Mouse (Mus musculus) MEL (cell line): ENCODE measurements at regions not wholly inside any gene's neighbourhood (a gene's known extent, or its start where the extent isn't known, plus 50 kb on each side); places are given as distances from the start of the nearest gene placed in this dataset.

Source experiments
- DNase-seq: peaks from one replicate; pipeline ENCODE4 v3.0.0; 2011; ENCODE audit warnings: low read depth, low spot score
- H3K27ac ChIP-seq: 2 replicates; pipeline ENCODE4 v1.5.1; 2012; ENCODE audit warnings: low read depth, mild to moderate bottlenecking, control low read depth, low read length, moderate library complexity; ENCODE audit not compliant: control insufficient read depth
- H3K27me3 ChIP-seq, 2 experiments: fragments of 150-350 bp in 1 of 2; sonication (generic) in 1 of 2; 2 replicates each; pipeline ENCODE4 v1.6.1; 2012; ENCODE audit warnings: low read length in 2 of 2, mild to moderate bottlenecking in 2 of 2, improper control_type of control experiment in 1 of 2, moderate library complexity in 1 of 2; ENCODE audit not compliant: insufficient read depth in 2 of 2, control insufficient read depth in 1 of 2
- H3K36me3 ChIP-seq, 2 experiments: 2 replicates each; pipeline ENCODE4 v1.6.1; 2012 to 2014; ENCODE audit warnings: low read length in 2 of 2, improper control_type of control experiment in 1 of 2, inconsistent platforms in 1 of 2, mild to moderate bottlenecking in 1 of 2; ENCODE audit not compliant: insufficient read depth in 2 of 2, control insufficient read depth in 1 of 2
- H3K4me1 ChIP-seq, 2 experiments: fragments of 150-350 bp in 1 of 2; sonication (generic) in 1 of 2; 2 replicates each; pipeline ENCODE4 v1.6.1; 2012; ENCODE audit warnings: low read length in 2 of 2, improper control_type of control experiment in 1 of 2, mild to moderate bottlenecking in 1 of 2; ENCODE audit not compliant: insufficient read depth in 2 of 2, control insufficient read depth in 1 of 2
- H3K4me3 ChIP-seq, 2 experiments: fragments of 150-350 bp in 1 of 2; sonication (generic) in 1 of 2; 2 replicates each; pipeline ENCODE4 v1.5.1; 2012; ENCODE audit warnings: low read depth in 2 of 2, low read length in 2 of 2, mild to moderate bottlenecking in 2 of 2, moderate library complexity in 2 of 2, control low read depth in 1 of 2, improper control_type of control experiment in 1 of 2; ENCODE audit not compliant: control insufficient read depth in 1 of 2, insufficient read depth in 1 of 2
- H3K79me2 ChIP-seq: 2 replicates; pipeline ENCODE4 v1.6.1; 2012; ENCODE audit warnings: mild to moderate bottlenecking, low read length, moderate library complexity; ENCODE audit not compliant: control insufficient read depth, poor library complexity, insufficient read depth
- H3K9ac ChIP-seq: 2 replicates; pipeline ENCODE4 v1.6.1; 2012; ENCODE audit warnings: low read depth, mild to moderate bottlenecking, control low read depth, low read length, moderate library complexity; ENCODE audit not compliant: control insufficient read depth, poor library complexity, severe bottlenecking
- H3K9me3 ChIP-seq: fragments of 150-350 bp; sonication (generic); replicated peaks from 2 replicates; pipeline ENCODE4 v1.6.1; 2012; ENCODE audit warnings: mild to moderate bottlenecking, low read length, improper control_type of control experiment, moderate library complexity; ENCODE audit not compliant: insufficient read depth
- BHLHE40 ChIP-seq: IDR thresholded peaks from 2 replicates; pipeline ENCODE4 v1.6.1; 2012; ENCODE audit warnings: low read depth, mild to moderate bottlenecking, inconsistent platforms, low read length, improper control_type of control experiment, borderline replicate concordance
- CHD1 ChIP-seq: IDR thresholded peaks from 2 replicates; pipeline ENCODE4 v1.6.1; 2012; ENCODE audit warnings: low read depth, mild to moderate bottlenecking, inconsistent platforms, low read length, improper control_type of control experiment
- CHD2 ChIP-seq: IDR thresholded peaks from 2 replicates; pipeline ENCODE4 v1.6.1; 2011; ENCODE audit warnings: low read length, improper control_type of control experiment
- CTCF ChIP-seq, 3 experiments: IDR thresholded peaks in 2 of 3; conservative IDR thresholded peaks in 1 of 3; 2 replicates each; pipeline ENCODE4 v1.5.1; 2011 to 2012; ENCODE audit warnings: low read length in 3 of 3, low read depth in 2 of 3, mild to moderate bottlenecking in 2 of 3, improper control_type of control experiment in 1 of 3, inconsistent platforms in 1 of 3, mixed read lengths in 1 of 3, moderate library complexity in 1 of 3; ENCODE audit not compliant: control insufficient read depth in 1 of 3, insufficient read depth in 1 of 3, poor library complexity in 1 of 3, severe bottlenecking in 1 of 3
- E2F4 ChIP-seq: IDR thresholded peaks from 2 replicates; pipeline ENCODE4 v1.6.1; 2011; ENCODE audit warnings: low read depth, low read length, improper control_type of control experiment, borderline replicate concordance
- ELF1 ChIP-seq: IDR thresholded peaks from 2 replicates; pipeline ENCODE4 v1.6.1; 2014; ENCODE audit warnings: low read depth, mild to moderate bottlenecking, inconsistent platforms, low read length, improper control_type of control experiment, moderate library complexity
- EP300 ChIP-seq, 2 experiments: IDR thresholded peaks; 2 replicates each; pipeline ENCODE4 v1.6.1; 2011; ENCODE audit warnings: improper control_type of control experiment in 2 of 2, low read length in 2 of 2, low read depth in 1 of 2, mild to moderate bottlenecking in 1 of 2
- ETS1 ChIP-seq: IDR thresholded peaks from 2 replicates; pipeline ENCODE4 v1.6.1; 2012; ENCODE audit warnings: low read depth, mild to moderate bottlenecking, inconsistent platforms, low read length, improper control_type of control experiment, moderate library complexity
- GABPA ChIP-seq: IDR thresholded peaks from 2 replicates; pipeline ENCODE4 v1.6.1; 2012; ENCODE audit warnings: low read depth, mild to moderate bottlenecking, inconsistent platforms, low read length, improper control_type of control experiment, moderate library complexity
- GATA1 ChIP-seq: IDR thresholded peaks from 2 replicates; pipeline ENCODE4 v1.6.1; 2011; ENCODE audit warnings: low read depth, low read length, improper control_type of control experiment
- HCFC1 ChIP-seq: IDR thresholded peaks from 2 replicates; pipeline ENCODE4 v1.6.1; 2012; ENCODE audit warnings: low read depth, mild to moderate bottlenecking, inconsistent platforms, low read length, improper control_type of control experiment, moderate library complexity
- JUND ChIP-seq: IDR thresholded peaks from 2 replicates; pipeline ENCODE4 v1.6.1; 2011; ENCODE audit warnings: low read depth, mild to moderate bottlenecking, improper control_type of control experiment, low read length
- KAT2A ChIP-seq: conservative IDR thresholded peaks from 2 replicates; pipeline ENCODE4 v1.6.1; 2012; ENCODE audit warnings: low read depth, low read length, improper control_type of control experiment, inconsistent platforms
- MAX ChIP-seq: IDR thresholded peaks from 2 replicates; pipeline ENCODE4 v1.6.1; 2011; ENCODE audit warnings: low read length, improper control_type of control experiment
- MAZ ChIP-seq: IDR thresholded peaks from 2 replicates; pipeline ENCODE4 v1.6.1; 2012; ENCODE audit warnings: low read depth, mild to moderate bottlenecking, inconsistent platforms, low read length, improper control_type of control experiment
- MYB ChIP-seq: IDR thresholded peaks from 2 replicates; pipeline ENCODE4 v1.6.1; 2011; ENCODE audit warnings: mild to moderate bottlenecking, low read depth, low read length, improper control_type of control experiment
- NRF1 ChIP-seq: IDR thresholded peaks from 2 replicates; pipeline ENCODE4 v1.6.1; 2014; ENCODE audit warnings: low read depth, mild to moderate bottlenecking, inconsistent platforms, low read length, improper control_type of control experiment, moderate library complexity; ENCODE audit not compliant: poor library complexity, insufficient read depth, severe bottlenecking
- POLR2A ChIP-seq, 2 experiments: IDR thresholded peaks; 2 replicates each; pipeline ENCODE4 v1.6.1; 2011 to 2012; ENCODE audit warnings: low read length in 2 of 2, mild to moderate bottlenecking in 2 of 2, control low read depth in 1 of 2, improper control_type of control experiment in 1 of 2, low read depth in 1 of 2, moderate library complexity in 1 of 2; ENCODE audit not compliant: control insufficient read depth in 1 of 2, insufficient read depth in 1 of 2, poor library complexity in 1 of 2
- POLR2AphosphoS2 ChIP-seq: IDR thresholded peaks from 2 replicates; pipeline ENCODE4 v1.6.1; 2011; ENCODE audit warnings: low read length, improper control_type of control experiment
- POLR2AphosphoS5 ChIP-seq: IDR thresholded peaks from 2 replicates; pipeline ENCODE4 v1.6.1; 2012; ENCODE audit warnings: low read depth, borderline replicate concordance, mild to moderate bottlenecking, inconsistent platforms, low read length, moderate library complexity, mixed read lengths
- RCOR1 ChIP-seq: IDR thresholded peaks from 2 replicates; pipeline ENCODE4 v1.6.1; 2012; ENCODE audit warnings: low read depth, mild to moderate bottlenecking, inconsistent platforms, low read length, improper control_type of control experiment
- SMC3 ChIP-seq: IDR thresholded peaks from 2 replicates; pipeline ENCODE4 v1.6.1; 2011; ENCODE audit warnings: low read depth, low read length, improper control_type of control experiment
- TAL1 ChIP-seq: IDR thresholded peaks from 2 replicates; pipeline ENCODE4 v1.6.1; 2012; ENCODE audit warnings: mild to moderate bottlenecking, inconsistent platforms, low read length, moderate library complexity, mixed read lengths
- TBP ChIP-seq: IDR thresholded peaks from 2 replicates; pipeline ENCODE4 v1.8.0; 2011; ENCODE audit warnings: low read depth, low read length, improper control_type of control experiment
- TCF12 ChIP-seq: IDR thresholded peaks from 2 replicates; pipeline ENCODE4 v1.6.1; 2014; ENCODE audit warnings: low read depth, mild to moderate bottlenecking, inconsistent platforms, low read length, improper control_type of control experiment, moderate library complexity
- UBTF ChIP-seq: IDR thresholded peaks from 2 replicates; pipeline ENCODE4 v1.6.1; 2012; ENCODE audit warnings: low read depth, mild to moderate bottlenecking, inconsistent platforms, low read length, improper control_type of control experiment, moderate library complexity, borderline replicate concordance; ENCODE audit not compliant: insufficient read depth
- USF1 ChIP-seq: IDR thresholded peaks from 2 replicates; pipeline ENCODE4 v1.6.1; 2014; ENCODE audit warnings: low read depth, mild to moderate bottlenecking, inconsistent platforms, low read length, improper control_type of control experiment, moderate library complexity
- ZC3H11A ChIP-seq: IDR thresholded peaks from 2 replicates; pipeline ENCODE4 v1.6.1; 2012; ENCODE audit warnings: low read depth, mild to moderate bottlenecking, inconsistent platforms, low read length, improper control_type of control experiment
- ZMIZ1 ChIP-seq: IDR thresholded peaks from 2 replicates; pipeline ENCODE4 v1.6.1; 2012; ENCODE audit warnings: low read depth, mild to moderate bottlenecking, inconsistent platforms, low read length, improper control_type of control experiment, moderate library complexity

- Histone ChIP-seq H3K27me3 (no peaks in the 10 kb centered on the region), H3K79me2 (no peaks in the 10 kb centered on the region), H3K4me3 (no peak overlapping the region), H3K9me3 (no peaks in the 10 kb centered on the region), H3K36me3 (no peaks in the 10 kb centered on the region), H3K4me1 (no peaks in the 10 kb centered on the region), H3K9ac (no peak overlapping the region), H3K27ac (no peak overlapping the region)
- DNase-seq: no peak
- TF ChIP-seq POLR2AphosphoS5 (no peak), TAL1 (no peak), ETS1 (no peak), UBTF (no peak), GABPA (no peak), EP300 (IDR thresholded peaks at IDR 0.05; ENCODE audit: low read depth in 1 of 2, low read length in 2 of 2) (no peak), CTCF (IDR thresholded peaks at IDR 0.05 in 2 of 3, conservative IDR thresholded peaks at IDR 0.05 in 1 of 3; ENCODE audit: control insufficient read depth in 1 of 3, insufficient read depth in 1 of 3, low read depth in 2 of 3, low read length in 3 of 3, poor library complexity in 1 of 3, severe bottlenecking in 1 of 3) (no peak), MAX (no peak), TCF12 (no peak), ZMIZ1 (no peak), KAT2A (no peak), POLR2A (IDR thresholded peaks at IDR 0.05; ENCODE audit: control insufficient read depth in 1 of 2, insufficient read depth in 1 of 2, low read depth in 1 of 2, low read length in 2 of 2, poor library complexity in 1 of 2) (no peak), ZC3H11A (no peak), SMC3 (no peak), NRF1 (no peak), MAZ (no peak), CHD2 (no peak), GATA1 (no peak), TBP (no peak), E2F4 (no peak)
These were observed 99.5 kb downstream of the Tmco5 start for GRCm38 (mm10) chr2:116977771-116978600.

- Histone ChIP-seq H3K27me3 (no peaks in the 10 kb centered on the region), H3K9me3 (no peaks in the 10 kb centered on the region), H3K79me2 (no peaks in the 10 kb centered on the region), H3K9ac (no peak overlapping the region), H3K4me3 (no peak overlapping the region), H3K4me1 (no peaks in the 10 kb centered on the region; a peak in 1 of 4 replicates), H3K27ac (no peak overlapping the region), H3K36me3 (no peaks in the 10 kb centered on the region)
- TF ChIP-seq MAZ: no peak
- TF ChIP-seq SMC3: no peak
- TF ChIP-seq ZC3H11A: no peak
- no peak for TF ChIP-seq ELF1
- TF ChIP-seq TAL1: no peak
- TF ChIP-seq POLR2A (IDR thresholded peaks at IDR 0.05; ENCODE audit: control insufficient read depth in 1 of 2, insufficient read depth in 1 of 2, low read depth in 1 of 2, low read length in 2 of 2, poor library complexity in 1 of 2): no peak
- TF ChIP-seq RCOR1: no peak
- TF ChIP-seq JUND: no peak
- no peak for TF ChIP-seq CTCF (IDR thresholded peaks at IDR 0.05 in 2 of 3, conservative IDR thresholded peaks at IDR 0.05 in 1 of 3; ENCODE audit: control insufficient read depth in 1 of 3, insufficient read depth in 1 of 3, low read depth in 2 of 3, low read length in 3 of 3, poor library complexity in 1 of 3, severe bottlenecking in 1 of 3)
- TF ChIP-seq TBP: no peak
- no peak for TF ChIP-seq HCFC1
- TF ChIP-seq KAT2A: no peak
- TF ChIP-seq CHD1: no peak
- no peak for TF ChIP-seq BHLHE40
- no peak for TF ChIP-seq MYB
- no peak for TF ChIP-seq POLR2AphosphoS2
- no peak for TF ChIP-seq NRF1
- no peak for TF ChIP-seq GATA1
- no peak for TF ChIP-seq USF1
- no peak for TF ChIP-seq UBTF
- DNase-seq: no peak
These were observed 100.3 kb downstream of the Tmco5 start for GRCm38 (mm10) chr2:116978809-116979208.
